Mouse (Mus musculus): ENCODE measurements around the gene S100a7a. TPM values are rescaled to one million over a fixed set of nuclear protein-coding genes. Genes with fewer than 3 reads are reported as not detected.
A peak's percentile ranks its signal among the peaks of the same experiment; 100 is the strongest.

The S100a7a gene
- total and polyA plus RNA-seq, 2 experiments = not detected

DNA sequence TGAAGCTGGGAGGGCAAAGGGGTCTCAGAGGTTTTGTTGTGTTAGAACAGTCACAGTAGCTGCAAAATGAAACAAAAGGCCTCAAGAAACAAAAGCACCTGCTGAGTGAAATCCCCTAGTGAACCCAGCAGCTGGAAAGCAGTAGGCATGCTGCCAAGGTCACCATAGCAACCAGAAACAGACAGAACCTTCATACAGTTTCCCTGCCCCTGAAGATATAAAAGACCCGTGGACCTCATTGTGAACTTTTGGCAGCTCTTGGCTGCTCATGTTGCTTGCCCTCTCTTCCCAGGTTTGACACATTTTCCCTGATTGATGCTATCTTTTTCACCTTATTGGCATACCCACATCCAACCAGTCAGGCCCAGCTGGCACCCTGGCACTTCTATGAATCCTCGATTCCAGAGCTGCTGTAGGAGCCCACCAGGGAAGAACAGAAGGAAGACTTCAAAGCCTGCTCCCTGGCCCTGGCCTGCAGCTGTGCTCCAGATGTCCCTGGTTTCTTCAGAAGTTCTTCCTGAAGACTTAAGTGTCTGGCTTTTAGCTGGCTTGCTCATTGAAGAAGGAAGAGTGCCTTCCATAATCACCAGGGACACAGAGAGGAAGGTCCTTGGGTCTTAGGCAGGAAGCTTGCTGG, 30.3 kb upstream of the S100a7a start:
- H3K4me3 ChIP-seq (ENCODE audit: insufficient read depth, low read depth, low read length) = no peak overlapping the region
- no peaks in the 10 kb centered on the region for H3K27me3 ChIP-seq (ENCODE audit: control insufficient read depth, insufficient read depth, low read length)
- no peaks in the 10 kb centered on the region for H3K79me2 ChIP-seq (ENCODE audit: control insufficient read depth, insufficient read depth, low read length)
- no peak overlapping the region for H3K9ac ChIP-seq (ENCODE audit: low read depth, low read length)
- TF ChIP-seq POLR2A (IDR thresholded peaks at IDR 0.05; ENCODE audit: extremely low read depth, insufficient read depth, low read length) (no peak), CTCF (IDR thresholded peaks at IDR 0.05; ENCODE audit: low read depth, low read length) (no peak)
- WGBS = 41% methylated on average over 2 of the region's 2 CpGs
- H3K36me3 ChIP-seq (ENCODE audit: control insufficient read depth, insufficient read depth, low read length) = no peaks in the 10 kb centered on the region
- DNase-seq (ENCODE audit: extremely low read depth, low read depth, low spot score) = no peak
- H3K27ac ChIP-seq (replicated peaks; ENCODE audit: insufficient read depth, low read depth, low read length) = no peak overlapping the region
- H3K4me1 ChIP-seq (ENCODE audit: control insufficient read depth, insufficient read depth, low read length) = no peaks in the 10 kb centered on the region

DNA sequence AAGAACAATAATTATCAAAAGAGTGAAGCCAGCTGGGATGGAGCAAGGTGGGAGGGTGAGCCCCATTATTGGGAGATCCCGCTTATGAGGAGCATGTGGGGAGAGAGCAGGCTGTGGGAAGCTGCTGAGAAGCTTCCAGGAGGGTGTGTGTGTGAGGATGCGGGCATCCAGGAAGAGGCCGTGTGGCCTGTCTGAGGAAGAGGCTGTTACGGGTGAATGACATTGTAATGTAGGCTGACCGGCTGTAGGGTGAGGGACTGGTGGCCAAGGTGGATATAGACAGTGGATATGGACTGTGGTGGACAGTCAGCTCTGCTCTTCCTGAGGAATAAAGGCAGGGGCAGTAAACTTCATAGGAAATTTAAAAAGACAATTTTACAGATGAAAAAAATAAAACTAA, 28.3 kb upstream of the S100a7a start:
- H3K27me3 ChIP-seq (ENCODE audit: control insufficient read depth, insufficient read depth, low read length) = no peaks in the 10 kb centered on the region
- TF ChIP-seq POLR2A (IDR thresholded peaks at IDR 0.05; ENCODE audit: extremely low read depth, insufficient read depth, low read length) (no peak), CTCF (IDR thresholded peaks at IDR 0.05; ENCODE audit: low read depth, low read length) (no peak)
- no peaks in the 10 kb centered on the region for H3K4me1 ChIP-seq (ENCODE audit: control insufficient read depth, insufficient read depth, low read length)
- no peak for DNase-seq (ENCODE audit: extremely low read depth, low read depth, low spot score)
- no peak overlapping the region for H3K9ac ChIP-seq (ENCODE audit: low read depth, low read length)
- no peaks in the 10 kb centered on the region for H3K79me2 ChIP-seq (ENCODE audit: control insufficient read depth, insufficient read depth, low read length)
- 83% methylated on average over 5 of the region's 5 CpGs for WGBS
- no peak overlapping the region for H3K27ac ChIP-seq (replicated peaks; ENCODE audit: insufficient read depth, low read depth, low read length)
- no peaks in the 10 kb centered on the region for H3K36me3 ChIP-seq (ENCODE audit: control insufficient read depth, insufficient read depth, low read length)
- no peak overlapping the region for H3K4me3 ChIP-seq (ENCODE audit: insufficient read depth, low read depth, low read length)

DNA sequence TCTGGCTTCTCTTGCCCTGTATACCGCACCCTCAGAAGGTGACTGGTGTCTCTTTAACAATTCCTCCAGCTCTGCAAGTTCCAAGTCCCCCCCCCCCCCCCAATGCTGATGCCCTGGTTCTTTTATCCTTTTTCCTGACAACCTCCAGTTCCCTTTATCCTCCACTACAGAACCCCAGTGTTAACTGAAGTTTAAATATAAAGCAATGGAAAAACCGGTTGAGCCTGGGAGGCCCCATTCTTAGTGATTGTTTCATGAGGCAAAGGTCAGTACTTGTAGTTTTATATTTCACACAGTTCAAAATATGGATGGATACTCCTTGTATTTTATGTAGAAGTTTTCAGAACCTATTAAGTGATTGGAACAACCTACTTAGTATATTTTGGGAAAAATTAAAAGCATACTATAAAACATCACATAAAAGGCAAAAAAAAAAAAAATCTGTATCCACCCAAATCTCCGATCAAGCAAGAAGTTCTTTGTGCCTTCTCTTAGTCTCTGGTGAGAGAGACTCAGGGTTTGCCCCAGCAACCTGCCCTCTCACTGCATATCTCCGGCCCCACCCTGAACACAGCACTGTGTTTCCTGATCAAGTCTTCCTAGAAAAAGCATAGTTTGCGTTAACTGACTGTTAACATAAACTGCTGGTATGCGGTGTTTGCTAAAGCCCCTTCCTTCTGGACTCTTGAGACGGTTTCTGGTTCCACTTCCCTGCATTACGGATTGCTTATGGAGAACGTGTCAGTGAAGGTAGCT, 27.4 kb upstream of the S100a7a start:
- 69% methylated on average over 9 of the region's 9 CpGs for WGBS
- TF ChIP-seq CTCF (IDR thresholded peaks at IDR 0.05; ENCODE audit: low read depth, low read length) (no peak), POLR2A (IDR thresholded peaks at IDR 0.05; ENCODE audit: extremely low read depth, insufficient read depth, low read length) (no peak)
- no peak for DNase-seq (ENCODE audit: extremely low read depth, low read depth, low spot score)
- H3K79me2 ChIP-seq (ENCODE audit: control insufficient read depth, insufficient read depth, low read length) = no peaks in the 10 kb centered on the region
- no peaks in the 10 kb centered on the region for H3K36me3 ChIP-seq (ENCODE audit: control insufficient read depth, insufficient read depth, low read length)
- no peaks in the 10 kb centered on the region for H3K27me3 ChIP-seq (ENCODE audit: control insufficient read depth, insufficient read depth, low read length)
- H3K4me1 ChIP-seq (ENCODE audit: control insufficient read depth, insufficient read depth, low read length) = no peaks in the 10 kb centered on the region
- H3K9ac ChIP-seq (ENCODE audit: low read depth, low read length) = no peak overlapping the region
- H3K27ac ChIP-seq (replicated peaks; ENCODE audit: insufficient read depth, low read depth, low read length) = no peak overlapping the region
- H3K4me3 ChIP-seq (ENCODE audit: insufficient read depth, low read depth, low read length) = no peak overlapping the region

DNA sequence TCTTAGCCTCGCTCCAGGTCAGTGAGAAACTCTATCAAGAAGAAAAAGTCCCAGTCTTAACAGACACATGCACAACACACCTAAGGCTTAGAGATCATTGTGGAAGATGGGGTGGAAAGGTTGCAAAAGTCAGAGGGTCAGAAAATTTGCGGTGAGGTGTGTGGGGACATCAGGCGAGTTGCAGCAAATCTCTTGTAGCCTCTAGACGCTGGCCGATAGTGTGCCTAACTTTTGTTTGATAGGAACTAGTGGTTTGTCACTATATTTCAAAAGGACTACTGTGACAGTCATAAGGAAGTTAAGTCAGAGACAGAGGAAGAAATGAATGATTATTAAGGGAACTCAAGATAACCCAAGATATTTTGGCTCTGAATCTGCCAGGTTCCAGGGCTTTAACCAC, 26.5 kb upstream of the S100a7a start:
- WGBS = 79% methylated on average over 5 of the region's 5 CpGs
- H3K9ac ChIP-seq (ENCODE audit: low read depth, low read length) = no peak overlapping the region
- no peak overlapping the region for H3K4me3 ChIP-seq (ENCODE audit: insufficient read depth, low read depth, low read length)

DNA sequence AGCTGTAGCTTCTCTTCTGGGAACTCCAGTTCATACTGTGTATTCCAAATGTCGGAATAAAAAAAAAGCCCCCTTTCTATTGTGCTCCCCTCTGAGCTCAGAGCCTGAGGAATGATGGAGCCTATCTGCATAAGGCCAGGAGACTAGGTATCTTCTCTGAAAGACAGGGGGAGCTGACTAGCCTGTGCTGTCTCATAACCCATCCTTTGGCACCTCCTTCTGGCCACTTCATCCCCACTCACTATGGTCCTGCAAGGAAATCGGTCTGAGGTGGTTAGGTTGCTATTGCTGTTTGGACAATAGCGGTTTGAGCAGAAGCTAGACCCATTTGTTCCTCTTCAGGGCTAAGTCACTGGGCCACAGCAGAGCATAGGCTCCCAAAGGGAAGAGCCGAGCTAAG, 26.0 kb upstream of the S100a7a start:
- DNase-seq (ENCODE audit: extremely low read depth, low read depth, low spot score) = peak; percentile 16
- Histone ChIP-seq H3K4me3 (ENCODE audit: insufficient read depth, low read depth, low read length) (no peak overlapping the region), H3K4me1 (ENCODE audit: control insufficient read depth, insufficient read depth, low read length) (no peaks in the 10 kb centered on the region), H3K27me3 (ENCODE audit: control insufficient read depth, insufficient read depth, low read length) (no peaks in the 10 kb centered on the region), H3K36me3 (ENCODE audit: control insufficient read depth, insufficient read depth, low read length) (no peaks in the 10 kb centered on the region), H3K27ac (replicated peaks; ENCODE audit: insufficient read depth, low read depth, low read length) (no peak overlapping the region), H3K79me2 (ENCODE audit: control insufficient read depth, insufficient read depth, low read length) (no peaks in the 10 kb centered on the region), H3K9ac (ENCODE audit: low read depth, low read length) (no peak overlapping the region)
- 58% methylated on average over 4 of the region's 4 CpGs for WGBS
- TF ChIP-seq POLR2A (IDR thresholded peaks at IDR 0.05; ENCODE audit: extremely low read depth, insufficient read depth, low read length) = no peak
- peak; percentile 40; the same call in 1 of the 2 replicates for TF ChIP-seq CTCF (IDR thresholded peaks at IDR 0.05; ENCODE audit: low read depth, low read length)

More for the DNA sequence above, 26.5 kb upstream of the S100a7a start:
- DNase-seq (ENCODE audit: extremely low read depth, low read depth, low spot score) = no peak
- Histone ChIP-seq H3K27me3 (ENCODE audit: control insufficient read depth, insufficient read depth, low read length) (no peaks in the 10 kb centered on the region), H3K79me2 (ENCODE audit: control insufficient read depth, insufficient read depth, low read length) (no peaks in the 10 kb centered on the region), H3K4me1 (ENCODE audit: control insufficient read depth, insufficient read depth, low read length) (no peaks in the 10 kb centered on the region), H3K36me3 (ENCODE audit: control insufficient read depth, insufficient read depth, low read length) (no peaks in the 10 kb centered on the region), H3K27ac (replicated peaks; ENCODE audit: insufficient read depth, low read depth, low read length) (no peak overlapping the region)
- no peak for TF ChIP-seq POLR2A (IDR thresholded peaks at IDR 0.05; ENCODE audit: extremely low read depth, insufficient read depth, low read length)

DNA sequence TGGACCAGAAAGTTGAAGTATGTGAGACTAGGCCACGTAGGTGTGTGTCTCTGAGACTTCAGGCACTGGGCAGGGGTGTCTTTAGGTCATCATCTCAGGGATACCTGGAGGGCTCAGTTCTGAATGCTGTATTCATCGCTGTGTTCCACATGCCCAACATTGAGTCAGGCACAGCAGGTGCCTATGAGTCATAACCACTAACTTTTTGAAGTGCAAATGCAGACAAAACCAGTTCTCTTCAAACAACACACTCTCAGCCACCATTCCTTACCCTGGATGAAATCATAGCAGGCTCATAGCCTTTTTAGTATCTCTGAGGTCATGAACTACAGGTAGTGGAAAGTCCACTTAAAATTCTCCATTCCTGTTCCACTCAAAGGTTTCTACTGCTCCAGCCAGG, 24.5 kb upstream of the S100a7a start:
- no peaks in the 10 kb centered on the region for H3K27me3 ChIP-seq (ENCODE audit: control insufficient read depth, insufficient read depth, low read length)
- no peak for DNase-seq (ENCODE audit: extremely low read depth, low read depth, low spot score)
- 87% methylated on average over 2 of the region's 2 CpGs for WGBS

More for the DNA sequence above, 24.5 kb upstream of the S100a7a start:
- H3K79me2 ChIP-seq (ENCODE audit: control insufficient read depth, insufficient read depth, low read length) = no peaks in the 10 kb centered on the region
- H3K4me3 ChIP-seq (ENCODE audit: insufficient read depth, low read depth, low read length) = no peak overlapping the region
- no peak overlapping the region for H3K27ac ChIP-seq (replicated peaks; ENCODE audit: insufficient read depth, low read depth, low read length)
- no peaks in the 10 kb centered on the region for H3K4me1 ChIP-seq (ENCODE audit: control insufficient read depth, insufficient read depth, low read length)
- TF ChIP-seq CTCF (IDR thresholded peaks at IDR 0.05; ENCODE audit: low read depth, low read length) = no peak
- TF ChIP-seq POLR2A (IDR thresholded peaks at IDR 0.05; ENCODE audit: extremely low read depth, insufficient read depth, low read length) = no peak
- H3K9ac ChIP-seq (ENCODE audit: low read depth, low read length) = no peak overlapping the region
- H3K36me3 ChIP-seq (ENCODE audit: control insufficient read depth, insufficient read depth, low read length) = no peaks in the 10 kb centered on the region

Measured in liver, adult 2 months (tissue).